Mouse (Mus musculus) megakaryocyte, embryonic 14.5 days (primary cell): ENCODE measurements around the gene N4bp2l2.

Experiments used
- FLI1 ChIP-seq: IDR thresholded peaks from 2 replicates; pipeline ENCODE4 v1.6.1; 2012; ENCODE audit warnings: low read length, inconsistent platforms, mixed read lengths
- GATA1 ChIP-seq: IDR thresholded peaks from 3 replicates; pipeline ENCODE4 v1.6.1; 2012; ENCODE audit warnings: mixed read lengths, low read length, inconsistent platforms, borderline replicate concordance

DNA sequence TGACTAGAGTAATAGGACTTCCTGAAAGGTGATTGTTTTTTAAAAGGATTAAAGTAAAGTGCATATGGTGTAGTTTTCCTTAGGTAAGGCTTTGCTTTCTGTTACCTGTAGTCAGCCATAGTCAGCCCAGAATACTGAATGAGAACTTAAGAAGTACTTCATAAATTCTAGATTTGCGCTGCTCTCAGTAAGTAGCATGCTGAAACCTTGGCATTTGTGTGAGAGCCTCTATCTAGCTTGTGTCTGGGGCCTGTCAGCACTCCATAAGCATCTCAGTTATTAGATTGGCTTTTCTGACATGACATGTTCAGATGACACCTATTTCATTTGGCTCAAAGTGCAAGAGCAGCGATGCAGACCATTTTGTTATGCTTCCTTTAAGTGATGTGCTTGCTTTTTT lies 27.3 kb upstream of the N4bp2l2 start:
- TF ChIP-seq GATA1 = no peak
- no peak for TF ChIP-seq FLI1
